Mouse (Mus musculus) lung, postnatal 0 days (tissue): ENCODE measurements around the gene Fhit.

ENCODE experiments used
- CTCF ChIP-seq: IDR thresholded peaks from 2 replicates; pipeline ENCODE4 v1.5.1; 2016; ENCODE audit warnings: antibody characterized with exemption, mild to moderate bottlenecking
- EP300 ChIP-seq: IDR thresholded peaks from 2 replicates; pipeline ENCODE4 v1.6.1; 2016; ENCODE audit warnings: antibody characterized with exemption, mild to moderate bottlenecking, control low read depth

- TF ChIP-seq CTCF = no peak
- no peak for TF ChIP-seq EP300
These were observed 1513.4 kb downstream of the Fhit start for GRCm38 (mm10) chr14:9648416-9648815.
